Mouse (Mus musculus) cerebellum, adult 2 months (tissue): ENCODE measurements around the gene Reep3. TPM values are rescaled to one million over a fixed set of nuclear protein-coding genes. Genes with fewer than 3 reads are reported as not detected.

Experiments
- DNase-seq, 2 experiments: peaks; one replicate each; pipeline ENCODE4 v3.0.0; 2021
- H3K27ac ChIP-seq: fragments of 200-500 bp; 2 replicates; pipeline ENCODE4 v1.5.1; 2012; ENCODE audit warnings: low read length, control low read depth, inconsistent platforms; ENCODE audit not compliant: insufficient read depth
- H3K27me3 ChIP-seq: fragments of 200-500 bp; 2 replicates; pipeline ENCODE4 v1.6.1; 2012; ENCODE audit warnings: inconsistent platforms, mild to moderate bottlenecking, low read length, moderate library complexity; ENCODE audit not compliant: control insufficient read depth, insufficient read depth
- H3K4me1 ChIP-seq: fragments of 200-500 bp; 2 replicates; pipeline ENCODE4 v1.6.1; 2011; ENCODE audit warnings: low read length; ENCODE audit not compliant: control insufficient read depth, insufficient read depth
- H3K4me3 ChIP-seq: fragments of 200-500 bp; replicated peaks from 2 replicates; pipeline ENCODE3; 2011; ENCODE audit warnings: mild to moderate bottlenecking, low read depth, low read length, control low read depth; ENCODE audit not compliant: insufficient read depth
- CTCF ChIP-seq: fragments of 200-500 bp; IDR thresholded peaks from 2 replicates; pipeline ENCODE4 v1.5.1; 2011; ENCODE audit warnings: low read depth, mild to moderate bottlenecking, control low read depth, low read length, moderate library complexity, borderline replicate concordance; ENCODE audit not compliant: insufficient read depth
- POLR2A ChIP-seq: fragments of 200-500 bp; IDR thresholded peaks from 2 replicates; pipeline ENCODE4 v1.6.1; 2011; ENCODE audit warnings: low read length, control low read depth, borderline replicate concordance; ENCODE audit not compliant: insufficient read depth
- WGBS: fragments of 180-500 bp; shearing (Covaris S2); methylation state at CpG from one replicate; pipeline ENCODE4 v1.1.7; 2018; 5-methylcytosine and 5-hydroxymethylcytosine counted together
- polyA plus RNA-seq: library from polyadenylated mRNA; depleted of rRNA; stranded (reverse); fragments of >200 nt; gene quantifications from 2 replicates; pipeline ENCODE4 v1.2.3, GENCODE M21; 2012; rRNA removed

The Reep3 gene
- polyA plus RNA-seq = 44.0 and 45.2 TPM in 2 replicates

GRCm38 (mm10) chr10:67096621-67097436 is at the start of gene Reep3:
Reep3 (minus strand) TSS chr10:67096945.
- peak; percentile 82 to 86 for DNase-seq
- peaks cover 15% of the 10 kb centered on the region for H3K4me1 ChIP-seq
- TF ChIP-seq POLR2A (peak; percentile 36; the same call in 1 of the 2 replicates), CTCF (no peak)
- no peaks in the 10 kb centered on the region for H3K27me3 ChIP-seq
- peak within 1 kb of the TSS; percentile 99 for H3K27ac ChIP-seq
- WGBS = 1% methylated on average over 94 of the region's 97 CpGs
- peak within 1 kb of the TSS; percentile 77 for H3K4me3 ChIP-seq

GRCm38 (mm10) chr10:67145623-67146022 is 48.9 kb upstream of the Reep3 start:
- no peaks in the 10 kb centered on the region for H3K27me3 ChIP-seq
- no peak overlapping the region for H3K27ac ChIP-seq
- TF ChIP-seq CTCF = no peak
- no peak for TF ChIP-seq POLR2A
- H3K4me1 ChIP-seq = peaks cover 6% of the 10 kb centered on the region
- WGBS = 37% methylated on average over 4 of the region's 4 CpGs
- DNase-seq = no peak
- no peak overlapping the region for H3K4me3 ChIP-seq

- Histone ChIP-seq H3K4me1 (peaks cover 6% of the 10 kb centered on the region), H3K27ac (no peak overlapping the region), H3K27me3 (no peaks in the 10 kb centered on the region), H3K4me3 (no peak overlapping the region)
- 17% methylated on average over 2 of the region's 2 CpGs for WGBS
- DNase-seq = no peak
- TF ChIP-seq CTCF = no peak
- no peak for TF ChIP-seq POLR2A
Observed at GRCm38 (mm10) chr10:67144269-67144668, 47.5 kb upstream of the Reep3 start.

- DNase-seq = no peak
- H3K4me3 ChIP-seq = no peak overlapping the region
- H3K27me3 ChIP-seq = no peaks in the 10 kb centered on the region
- H3K27ac ChIP-seq = no peak overlapping the region
- no peak for TF ChIP-seq CTCF
- TF ChIP-seq POLR2A = no peak
- H3K4me1 ChIP-seq = peaks cover 6% of the 10 kb centered on the region
Observed at GRCm38 (mm10) chr10:67143661-67144060, 46.9 kb upstream of the Reep3 start.

- 86% methylated on average over 2 of the region's 2 CpGs for WGBS
- Histone ChIP-seq H3K27ac (no peak overlapping the region), H3K27me3 (no peaks in the 10 kb centered on the region), H3K4me3 (no peak overlapping the region), H3K4me1 (peaks cover 2% of the 10 kb centered on the region; the same call in 1 of the 2 replicates)
- no peak for TF ChIP-seq POLR2A
- no peak for TF ChIP-seq CTCF
- no peak for DNase-seq
Observed at GRCm38 (mm10) chr10:67137437-67137836, 40.7 kb upstream of the Reep3 start.

- H3K4me1 ChIP-seq = peaks cover 5% of the 10 kb centered on the region
- H3K4me3 ChIP-seq = no peak overlapping the region
- no peak overlapping the region for H3K27ac ChIP-seq
- H3K27me3 ChIP-seq = no peaks in the 10 kb centered on the region
- TF ChIP-seq CTCF = no peak
- DNase-seq = no peak
- 98% methylated on average over 2 of the region's 2 CpGs for WGBS
Observed at GRCm38 (mm10) chr10:67134322-67134721, 37.6 kb upstream of the Reep3 start.

- TF ChIP-seq CTCF = no peak
- TF ChIP-seq POLR2A = no peak
- H3K27me3 ChIP-seq = no peaks in the 10 kb centered on the region
- WGBS = 53% methylated on average over 1 of the region's 1 CpGs
- H3K27ac ChIP-seq = no peak overlapping the region
- DNase-seq = no peak
- H3K4me3 ChIP-seq = no peak overlapping the region
- H3K4me1 ChIP-seq = peaks cover 2% of the 10 kb centered on the region; the same call in 1 of the 2 replicates
Observed at GRCm38 (mm10) chr10:67131709-67132108, 35.0 kb upstream of the Reep3 start.

- Histone ChIP-seq H3K4me1 (peaks cover 9% of the 10 kb centered on the region; the same call in 1 of the 2 replicates), H3K4me3 (no peak overlapping the region), H3K27ac (no peak overlapping the region), H3K27me3 (no peaks in the 10 kb centered on the region)
- peak; percentile 68 to 86 for DNase-seq
- WGBS = 8% methylated on average over 1 of the region's 1 CpGs
- TF ChIP-seq POLR2A (no peak), CTCF (no peak)
Observed at GRCm38 (mm10) chr10:67129531-67129930, 32.8 kb upstream of the Reep3 start.
